Mouse (Mus musculus) heart, embryonic 14.5 days (tissue): ENCODE data around the gene Ager. TPM values are rescaled to one million over a fixed set of nuclear protein-coding genes. Genes with fewer than 3 reads are reported as not detected.

Experiments used
- ATAC-seq: fragments of 200-750 bp; cut with Nextera tagmentation; 2 replicates; pipeline ENCODE4 v1.8.0; 2017; ENCODE audit warnings: low read depth, moderate TSS enrichment; ENCODE audit not compliant: insufficient number of reproducible peaks, insufficient read depth, low FRiP score
- H3K27ac ChIP-seq, 2 experiments: fragments of 200-500 bp in 1 of 2; fragments of 300-500 bp in 1 of 2; sonication (generic) in 1 of 2; replicated peaks in 1 of 2; 2 replicates each; pipeline ENCODE4 v1.5.1; 2012 to 2014; ENCODE audit warnings: low read depth in 2 of 2, low read length in 2 of 2, control low read depth in 1 of 2, mild to moderate bottlenecking in 1 of 2, mixed read lengths in 1 of 2; ENCODE audit not compliant: control insufficient read depth in 1 of 2, insufficient read depth in 1 of 2
- H3K27me3 ChIP-seq: fragments of 300-500 bp; sonication (generic); 2 replicates; pipeline ENCODE4 v1.6.1; 2014; ENCODE audit warnings: mild to moderate bottlenecking, low read length, control low read depth; ENCODE audit not compliant: control insufficient read depth, insufficient read depth
- H3K36me3 ChIP-seq: fragments of 300-500 bp; sonication (generic); 2 replicates; pipeline ENCODE4 v1.6.1; 2014; ENCODE audit warnings: mild to moderate bottlenecking, control low read depth, low read length, mixed read lengths; ENCODE audit not compliant: control insufficient read depth, insufficient read depth
- H3K4me1 ChIP-seq, 2 experiments: fragments of 200-500 bp in 1 of 2; fragments of 300-500 bp in 1 of 2; sonication (generic) in 1 of 2; 2 replicates each; pipeline ENCODE4 v1.6.1; 2012 to 2014; ENCODE audit warnings: low read length in 2 of 2, control low read depth in 1 of 2, mixed read lengths in 1 of 2; ENCODE audit not compliant: control insufficient read depth in 2 of 2, insufficient read depth in 2 of 2
- H3K4me2 ChIP-seq: fragments of 300-500 bp; sonication (generic); 2 replicates; pipeline ENCODE4 v1.6.1; 2014; ENCODE audit warnings: mild to moderate bottlenecking, low read length
- H3K4me3 ChIP-seq, 2 experiments: fragments of 200-500 bp in 1 of 2; fragments of 300-500 bp in 1 of 2; sonication (generic) in 1 of 2; 2 replicates each; pipeline ENCODE4 v1.5.1; 2012 to 2014; ENCODE audit warnings: low read length in 2 of 2, mild to moderate bottlenecking in 2 of 2, control low read depth in 1 of 2, low read depth in 1 of 2, moderate library complexity in 1 of 2; ENCODE audit not compliant: control insufficient read depth in 1 of 2, insufficient read depth in 1 of 2
- H3K9ac ChIP-seq: fragments of 300-500 bp; sonication (generic); 2 replicates; pipeline ENCODE4 v1.6.1; 2014; ENCODE audit warnings: mild to moderate bottlenecking, low read length
- H3K9me3 ChIP-seq: fragments of 300-500 bp; sonication (generic); 2 replicates; pipeline ENCODE4 v1.6.1; 2016; ENCODE audit warnings: low read length, control low read depth; ENCODE audit not compliant: control insufficient read depth
- WGBS: fragments of 180-500 bp; shearing (Covaris S2); extraction: QIAGEN DNeasy Blood & Tissue Kit; methylation state at CpG from one replicate; pipeline ENCODE4 v1.1.7; 2014; 5-methylcytosine and 5-hydroxymethylcytosine counted together
- polyA plus RNA-seq: library from polyadenylated mRNA; unstranded; fragments of >200 nt; fragmentation: Nextera tagmentation; extraction: Ambion mirVana; gene quantifications from 2 replicates; pipeline ENCODE4 v1.2.1, GENCODE M21; 2014

Gene Ager
- polyA plus RNA-seq, 1 experiment from 2014 or later, result 1.2 TPM

DNA sequence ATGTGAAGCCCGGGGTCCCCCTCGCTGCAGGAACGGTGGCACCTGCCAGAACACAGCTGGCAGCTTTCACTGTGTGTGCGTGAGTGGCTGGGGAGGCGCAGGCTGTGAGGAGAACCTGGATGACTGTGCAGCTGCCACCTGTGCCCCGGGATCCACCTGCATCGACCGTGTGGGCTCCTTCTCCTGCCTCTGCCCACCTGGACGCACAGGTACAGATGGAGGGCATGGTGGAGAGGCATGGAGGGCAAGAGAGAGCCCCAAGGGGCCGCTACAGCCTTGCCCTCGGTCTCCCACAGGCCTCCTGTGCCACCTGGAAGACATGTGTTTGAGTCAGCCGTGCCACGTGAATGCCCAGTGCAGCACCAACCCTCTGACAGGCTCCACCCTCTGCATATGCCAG is 29.2 kb upstream of the Ager start:
- H3K9ac ChIP-seq, result no peak overlapping the region
- H3K27ac ChIP-seq, result no peak overlapping the region
- ATAC-seq, result no peak
- 0 out of 2 replicates have a peak, but pooled peaks cover 5% of the 10 kb centered on the region for H3K9me3 ChIP-seq
- H3K36me3 ChIP-seq, result 0 out of 2 replicates have a peak, but pooled peaks cover 2% of the 10 kb centered on the region
- 82% methylated on average over 13 of the region's 13 CpGs for WGBS
- H3K4me3 ChIP-seq, result no peak overlapping the region
- H3K4me1 ChIP-seq, result peaks cover 8 to 11% of the 10 kb centered on the region in 2 experiments
- H3K27me3 ChIP-seq, result no peaks in the 10 kb centered on the region
- no peak overlapping the region for H3K4me2 ChIP-seq

- Histone ChIP-seq H3K4me3 (no peak overlapping the region), H3K9ac (no peak overlapping the region), H3K4me1 (0 out of 4 replicates have a peak, but pooled peaks cover 0 to 3% of the 10 kb centered on the region in 2 experiments), H3K27me3 (no peaks in the 10 kb centered on the region), H3K4me2 (no peak overlapping the region), H3K9me3 (0 out of 2 replicates have a peak, but pooled peaks cover 5% of the 10 kb centered on the region), H3K27ac (no peak overlapping the region), H3K36me3 (peaks cover 2% of the 10 kb centered on the region; the same call in 1 of the 2 replicates)
- 67% methylated on average over 4 of the region's 4 CpGs for WGBS
- ATAC-seq, result no peak
These were observed 27.7 kb upstream of the Ager start for GRCm38 (mm10) chr17:34569919-34570318.

DNA sequence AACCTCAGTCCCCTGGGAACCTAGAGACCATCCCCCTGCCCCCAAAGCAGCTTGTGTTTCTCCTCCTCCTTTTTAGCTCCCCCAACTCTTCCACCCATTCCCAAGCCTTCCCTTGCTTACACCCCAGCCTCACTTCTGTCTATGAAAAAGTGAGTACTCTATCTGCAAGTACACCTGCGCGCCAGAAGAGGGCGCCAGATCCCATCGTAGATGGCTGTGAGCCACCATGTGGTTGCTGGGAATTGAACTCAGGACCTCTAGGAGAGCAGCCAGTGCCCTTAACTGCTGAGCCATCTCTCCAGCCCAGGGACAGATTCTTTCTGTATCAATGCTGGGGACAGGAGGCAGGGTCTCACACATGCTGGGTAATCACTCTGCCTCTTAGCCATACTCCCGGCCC is 25.8 kb upstream of the Ager start:
- no peak overlapping the region for H3K4me2 ChIP-seq
- H3K27ac ChIP-seq, result no peak overlapping the region
- H3K4me1 ChIP-seq, result no peaks in the 10 kb centered on the region
- H3K27me3 ChIP-seq, result no peaks in the 10 kb centered on the region
- H3K4me3 ChIP-seq, result no peak overlapping the region
- 0 out of 2 replicates have a peak, but pooled peaks cover 5% of the 10 kb centered on the region for H3K9me3 ChIP-seq
- ATAC-seq, result no peak
- H3K9ac ChIP-seq, result no peak overlapping the region
- peaks cover 2% of the 10 kb centered on the region for H3K36me3 ChIP-seq
- 13% methylated on average over 5 of the region's 5 CpGs for WGBS

DNA sequence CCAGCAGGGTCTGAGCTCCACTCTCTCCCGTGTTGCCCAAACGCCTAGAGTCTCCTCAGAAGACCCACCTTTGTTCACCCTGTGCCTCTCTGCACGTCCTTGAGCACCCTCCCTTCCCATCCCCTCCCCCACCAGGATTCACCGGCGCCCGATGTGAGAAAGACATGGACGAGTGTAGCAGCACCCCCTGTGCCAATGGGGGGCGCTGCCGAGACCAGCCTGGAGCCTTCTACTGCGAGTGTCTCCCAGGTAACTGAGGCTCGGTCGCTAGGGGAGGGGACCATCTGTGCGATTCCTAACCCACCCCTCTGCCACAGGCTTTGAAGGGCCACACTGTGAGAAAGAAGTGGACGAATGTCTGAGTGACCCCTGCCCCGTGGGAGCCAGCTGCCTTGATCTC is 25.3 kb upstream of the Ager start:
- no peaks in the 10 kb centered on the region for H3K27me3 ChIP-seq
- no peak overlapping the region for H3K27ac ChIP-seq
- no peaks in the 10 kb centered on the region for H3K4me1 ChIP-seq
- 21% methylated on average over 15 of the region's 15 CpGs for WGBS
- 0 out of 2 replicates have a peak, but pooled peaks cover 5% of the 10 kb centered on the region for H3K9me3 ChIP-seq
- no peak for ATAC-seq
- H3K4me2 ChIP-seq, result no peak overlapping the region
- H3K36me3 ChIP-seq, result peaks cover 2% of the 10 kb centered on the region
- no peak overlapping the region for H3K4me3 ChIP-seq
- no peak overlapping the region for H3K9ac ChIP-seq

GRCm38 (mm10) chr17:34576577-34576976 is 21.1 kb upstream of the Ager start:
- H3K9ac ChIP-seq, result no peak overlapping the region
- 60% methylated on average over 5 of the region's 5 CpGs for WGBS
- ATAC-seq, result no peak
- no peaks in the 10 kb centered on the region; the same call in none of the 2 replicates for H3K36me3 ChIP-seq
- 0 out of 2 replicates have a peak, but pooled peaks cover 5% of the 10 kb centered on the region for H3K9me3 ChIP-seq
- H3K27ac ChIP-seq, result no peak overlapping the region
- no peaks in the 10 kb centered on the region for H3K4me1 ChIP-seq
- H3K4me3 ChIP-seq, result no peak overlapping the region
- no peak overlapping the region for H3K4me2 ChIP-seq
- no peaks in the 10 kb centered on the region for H3K27me3 ChIP-seq

GRCm38 (mm10) chr17:34578070-34578469 is 19.6 kb upstream of the Ager start:
- Histone ChIP-seq H3K4me3 (no peak overlapping the region), H3K27ac (no peak overlapping the region), H3K27me3 (no peaks in the 10 kb centered on the region), H3K9me3 (no peaks in the 10 kb centered on the region), H3K36me3 (no peaks in the 10 kb centered on the region; the same call in none of the 2 replicates), H3K4me2 (no peak overlapping the region), H3K4me1 (no peaks in the 10 kb centered on the region), H3K9ac (no peak overlapping the region)
- no peak for ATAC-seq
- WGBS, result 79% methylated on average over 3 of the region's 3 CpGs

DNA sequence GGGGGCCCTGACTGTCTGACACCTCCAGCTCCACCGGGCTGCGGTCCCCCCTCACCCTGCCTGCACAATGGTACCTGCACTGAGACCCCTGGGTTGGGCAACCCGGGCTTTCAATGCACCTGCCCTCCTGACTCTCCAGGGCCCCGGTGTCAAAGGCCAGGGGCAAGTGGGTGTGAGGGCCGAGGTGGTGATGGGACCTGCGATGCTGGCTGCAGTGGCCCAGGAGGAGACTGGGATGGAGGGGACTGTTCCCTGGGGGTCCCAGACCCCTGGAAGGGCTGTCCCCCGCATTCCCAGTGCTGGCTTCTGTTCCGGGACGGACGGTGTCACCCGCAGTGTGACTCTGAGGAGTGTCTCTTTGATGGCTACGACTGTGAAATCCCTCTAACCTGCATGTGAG is 15.1 kb upstream of the Ager start:
- Histone ChIP-seq H3K4me1 (peaks cover 6% of the 10 kb centered on the region in 2 experiments; a peak in 2 of 4 replicates), H3K9me3 (no peaks in the 10 kb centered on the region), H3K9ac (no peak overlapping the region), H3K4me3 (no peak overlapping the region), H3K27ac (no peak overlapping the region), H3K36me3 (no peaks in the 10 kb centered on the region), H3K27me3 (no peaks in the 10 kb centered on the region), H3K4me2 (no peak overlapping the region)
- WGBS, result 83% methylated on average over 12 of the region's 12 CpGs
- no peak for ATAC-seq

DNA sequence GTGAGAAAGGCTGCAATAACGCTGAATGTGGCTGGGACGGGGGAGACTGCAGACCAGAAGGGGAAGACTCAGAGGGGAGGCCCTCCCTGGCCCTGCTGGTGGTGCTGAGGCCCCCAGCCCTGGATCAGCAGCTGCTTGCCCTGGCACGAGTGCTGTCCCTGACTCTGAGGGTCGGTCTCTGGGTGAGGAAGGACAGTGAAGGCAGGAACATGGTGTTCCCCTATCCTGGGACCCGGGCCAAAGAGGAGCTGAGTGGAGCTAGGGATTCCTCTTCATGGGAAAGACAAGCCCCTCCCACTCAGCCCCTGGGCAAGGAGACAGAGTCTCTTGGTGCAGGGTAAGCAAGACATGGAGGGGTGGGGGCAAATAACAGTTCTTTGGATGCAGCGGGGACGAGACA is 14.3 kb upstream of the Ager start:
- H3K4me3 ChIP-seq, result no peak overlapping the region
- H3K9ac ChIP-seq, result no peak overlapping the region
- 58% methylated on average over 7 of the region's 7 CpGs for WGBS
- no peak overlapping the region for H3K27ac ChIP-seq
- no peak for ATAC-seq
- H3K9me3 ChIP-seq, result no peaks in the 10 kb centered on the region
- no peak overlapping the region for H3K4me2 ChIP-seq
- H3K36me3 ChIP-seq, result no peaks in the 10 kb centered on the region
- peaks cover 8 to 12% of the 10 kb centered on the region in 2 experiments for H3K4me1 ChIP-seq
- no peaks in the 10 kb centered on the region for H3K27me3 ChIP-seq
